Mouse (Mus musculus) heart, adult 2 months (tissue): Measurements from ENCODE around the gene Mvp. TPM values are rescaled to one million over a fixed set of nuclear protein-coding genes. Genes with fewer than 3 reads are reported as not detected.

Experiments used
- DNase-seq, 2 experiments: peaks; one replicate each; pipeline ENCODE4 v3.0.0; 2021
- H3K27ac ChIP-seq: fragments of 200-600 bp; 2 replicates; pipeline ENCODE4 v1.8.1; 2022
- H3K27me3 ChIP-seq: fragments of 200-500 bp; 2 replicates; pipeline ENCODE4 v1.6.1; 2012; ENCODE audit warnings: mild to moderate bottlenecking, low read length, inconsistent platforms, mixed read lengths; ENCODE audit not compliant: control insufficient read depth, insufficient read depth
- H3K36me3 ChIP-seq: fragments of 200-500 bp; 2 replicates; pipeline ENCODE4 v1.6.1; 2012; ENCODE audit warnings: low read length, inconsistent platforms; ENCODE audit not compliant: control insufficient read depth, insufficient read depth
- H3K4me1 ChIP-seq: fragments of 200-500 bp; 2 replicates; pipeline ENCODE4 v1.6.1; 2011; ENCODE audit warnings: low read length; ENCODE audit not compliant: control insufficient read depth, insufficient read depth
- H3K4me3 ChIP-seq: fragments of 200-600 bp; 2 replicates; pipeline ENCODE4 v1.8.1; 2022
- H3K79me2 ChIP-seq: fragments of 200-500 bp; replicated peaks from 2 replicates; pipeline ENCODE4 v1.6.1; 2012; ENCODE audit warnings: mild to moderate bottlenecking, inconsistent platforms, low read length, moderate library complexity, mixed read lengths; ENCODE audit not compliant: control insufficient read depth, insufficient read depth
- H3K9ac ChIP-seq: fragments of 200-500 bp; 2 replicates; pipeline ENCODE4 v1.6.1; 2012; ENCODE audit warnings: low read depth, mild to moderate bottlenecking, control low read depth, inconsistent platforms, low read length, mixed read lengths
- CTCF ChIP-seq: fragments of 200-600 bp; IDR thresholded peaks from 2 replicates; pipeline ENCODE4 v1.8.1; 2022; ENCODE audit warnings: antibody characterized with exemption, mild to moderate bottlenecking, moderate library complexity
- EP300 ChIP-seq: fragments of 200-500 bp; IDR thresholded peaks from 2 replicates; pipeline ENCODE4 v1.6.1; 2011; ENCODE audit warnings: low read depth, low read length, control low read depth; ENCODE audit not compliant: insufficient read depth
- POLR2A ChIP-seq: fragments of 200-500 bp; IDR thresholded peaks from 2 replicates; pipeline ENCODE4 v1.6.1; 2011; ENCODE audit warnings: mild to moderate bottlenecking, low read depth, low read length, control low read depth; ENCODE audit not compliant: insufficient read depth
- WGBS: fragments of 180-500 bp; shearing (Covaris S2); methylation state at CpG from one replicate; pipeline ENCODE4 v1.1.7; 2018; 5-methylcytosine and 5-hydroxymethylcytosine counted together
- intact Hi-C: fragments of 180-260 bp; cut with DNase I; formaldehyde crosslinking; loops from one replicate; pipeline ENCODE4 v1.15.1; 2025
- long read RNA-seq: library from polyadenylated mRNA; stranded (forward); transcript quantifications from one replicate; pipeline ENCODE4 v2.0.0, GENCODE M21; 2021
- polyA plus RNA-seq: library from polyadenylated mRNA; depleted of rRNA; stranded (reverse); fragments of >200 nt; gene quantifications from 2 replicates; pipeline ENCODE4 v1.2.3, GENCODE M21; 2012; rRNA removed
- total RNA-seq, 2 experiments: library from RNA; stranded (reverse); gene quantifications; 2 replicates each; pipeline ENCODE4 v1.2.3; 2021

The Mvp gene
- total RNA-seq: 10 to 100 TPM; 50.4 to 59.1 TPM
- 48.8 and 50.7 TPM in 2 replicates for polyA plus RNA-seq
- long read RNA-seq, transcript Mvp-202 (15 exons, 2,837 nt): major isoform, 39 of 54 reads
- long read RNA-seq, partial matches to known transcripts: 14 of 54 reads
- long read RNA-seq, other reads (novel, unspliced or antisense): 1 of 54 reads

- H3K79me2 ChIP-seq: peaks cover 4% of the 10 kb centered on the region; the same call in 1 of the 2 replicates
- peak within 1 kb of the TSS; percentile 95 for H3K27ac ChIP-seq
- WGBS: 5% methylated on average over 11 of the region's 11 CpGs
- peaks cover 16% of the 10 kb centered on the region for H3K4me1 ChIP-seq
- H3K9ac ChIP-seq: peak within 1 kb of the TSS; percentile 71
- peak within 1 kb of the TSS; percentile 75 for H3K4me3 ChIP-seq
- TF ChIP-seq EP300 (no peak), POLR2A (peak; percentile 85)
- intact Hi-C loops: loop anchor here (10.0 kb wide), 1 partner anchor 180 kb away; the partner anchor contains the start of gene Cd2bp2
- peaks cover 5% of the 10 kb centered on the region for H3K36me3 ChIP-seq
- H3K27me3 ChIP-seq: no peaks in the 10 kb centered on the region
- DNase-seq: peak; percentile 85 to 88
Observed at GRCm38 (mm10) chr7:127014320-127014719, at the start of gene Mvp. TSS of gene Mvp (minus strand) at chr7:127014621.

GRCm38 (mm10) chr7:127055026-127055585 lies 40.7 kb upstream of the Mvp start:
- H3K27ac ChIP-seq: no peak overlapping the region
- WGBS: 57% methylated on average over 5 of the region's 5 CpGs
- no peaks in the 10 kb centered on the region for H3K4me1 ChIP-seq
- no peak overlapping the region for H3K9ac ChIP-seq
- DNase-seq: no peak
- H3K79me2 ChIP-seq: no peaks in the 10 kb centered on the region
- intact Hi-C loops: loop anchor here (5.0 kb wide), 1 partner anchor 47 kb away; no protein-coding TSS in a partner anchor
- TF ChIP-seq POLR2A: no peak
- H3K36me3 ChIP-seq: no peaks in the 10 kb centered on the region
- no peak overlapping the region for H3K4me3 ChIP-seq
- H3K27me3 ChIP-seq: no peaks in the 10 kb centered on the region

GRCm38 (mm10) chr7:127041851-127042672 lies 27.6 kb upstream of the Mvp start, which contains the start of gene Kif22:
TSS of gene Kif22 (minus strand) at chr7:127042471.
- Histone ChIP-seq H3K27ac (peak within 1 kb of the TSS; percentile 88), H3K36me3 (no peaks in the 10 kb centered on the region), H3K4me1 (peaks cover 2% of the 10 kb centered on the region; the same call in 1 of the 2 replicates), H3K27me3 (no peaks in the 10 kb centered on the region), H3K9ac (peak within 1 kb of the TSS; percentile 80), H3K4me3 (peak within 1 kb of the TSS; percentile 78), H3K79me2 (no peaks in the 10 kb centered on the region)
- intact Hi-C loops: no loop called here
- DNase-seq: peak; percentile 90 to 94
- TF ChIP-seq EP300: no peak
- TF ChIP-seq CTCF: no peak
- peak; percentile 63; the same call in 1 of the 2 replicates for TF ChIP-seq POLR2A
- under 1% methylated on average over 53 of the region's 53 CpGs for whole genome bisulfite sequencing

- intact Hi-C loops: no loop called here
- H3K79me2 ChIP-seq: no peaks in the 10 kb centered on the region
- WGBS: 67% methylated on average over 1 of the region's 1 CpGs
- no peak overlapping the region for H3K4me3 ChIP-seq
- H3K27me3 ChIP-seq: no peaks in the 10 kb centered on the region
- peaks cover 8% of the 10 kb centered on the region for H3K4me1 ChIP-seq
- TF ChIP-seq EP300 (no peak), POLR2A (no peak), CTCF (no peak)
- no peak for DNase-seq
- H3K27ac ChIP-seq: no peak overlapping the region
- no peaks in the 10 kb centered on the region for H3K36me3 ChIP-seq
- H3K9ac ChIP-seq: no peak overlapping the region
Observed at GRCm38 (mm10) chr7:127031244-127031643, 16.8 kb upstream of the Mvp start.

- no peaks in the 10 kb centered on the region for H3K79me2 ChIP-seq
- peaks cover 8% of the 10 kb centered on the region for H3K4me1 ChIP-seq
- DNase-seq: no peak
- H3K27ac ChIP-seq: no peak overlapping the region
- no peaks in the 10 kb centered on the region for H3K36me3 ChIP-seq
- H3K4me3 ChIP-seq: no peak overlapping the region
- intact Hi-C loops: no loop called here
- no peaks in the 10 kb centered on the region for H3K27me3 ChIP-seq
- TF ChIP-seq CTCF (no peak), EP300 (no peak), POLR2A (no peak)
- H3K9ac ChIP-seq: no peak overlapping the region
- 97% methylated on average over 1 of the region's 1 CpGs for WGBS
Observed at GRCm38 (mm10) chr7:127030172-127030571, 15.8 kb upstream of the Mvp start.

- WGBS: 56% methylated on average over 8 of the region's 8 CpGs
- Histone ChIP-seq H3K9ac (peak overlapping the region; percentile 76), H3K36me3 (peaks cover 3% of the 10 kb centered on the region; the same call in 1 of the 2 replicates), H3K27ac (peak overlapping the region; percentile 87), H3K79me2 (no peaks in the 10 kb centered on the region), H3K4me3 (peak overlapping the region; percentile 83), H3K27me3 (no peaks in the 10 kb centered on the region), H3K4me1 (peaks cover 9% of the 10 kb centered on the region)
- TF ChIP-seq CTCF: no peak
- TF ChIP-seq POLR2A: no peak
- intact Hi-C loops: loop anchor here (1.0 to 5.0 kb wide), 3 partner anchors 131 to 269 kb away; partner anchors contain the start of genes Mapk3 and Taok2
- DNase-seq: no peak
Observed at GRCm38 (mm10) chr7:127027885-127028284, 13.5 kb upstream of the Mvp start.
